Mouse (Mus musculus) CH12F3 (cell line): ENCODE results near the gene Ceacam18.

Experiments
- in situ Hi-C: fragments of 300-500 bp; cut with MboI; formaldehyde crosslinking; loops from 2 replicates; pipeline ENCODE4 v1.14.3; 2020; ENCODE audit warnings: low sequenced_read_pairs

Ceacam18 gene

DNA sequence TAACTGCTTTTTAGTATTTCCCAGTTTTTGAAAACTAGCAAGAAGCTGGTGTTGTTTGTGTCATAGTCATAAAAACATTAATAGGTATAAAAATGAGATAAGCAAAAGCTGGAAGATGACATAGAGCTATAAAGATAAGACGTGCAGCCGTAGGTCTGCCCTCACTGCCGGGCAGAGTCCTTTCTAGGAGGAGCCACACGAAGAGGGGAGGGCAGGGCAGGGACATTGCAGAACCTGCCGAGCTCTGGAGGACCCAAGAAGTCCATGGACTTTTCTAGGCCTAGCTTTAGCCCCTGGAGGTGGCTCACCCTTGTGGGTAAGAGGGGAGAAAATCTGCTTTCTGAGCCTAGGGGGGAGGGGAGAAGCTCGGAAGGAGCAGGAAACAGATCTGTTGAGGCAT, at the start of gene Ceacam18:
Gene Ceacam18 (plus strand): TSS at position 208 of the 400 bp plus-strand sequence.
- in situ Hi-C loops = no loop called here

DNA sequence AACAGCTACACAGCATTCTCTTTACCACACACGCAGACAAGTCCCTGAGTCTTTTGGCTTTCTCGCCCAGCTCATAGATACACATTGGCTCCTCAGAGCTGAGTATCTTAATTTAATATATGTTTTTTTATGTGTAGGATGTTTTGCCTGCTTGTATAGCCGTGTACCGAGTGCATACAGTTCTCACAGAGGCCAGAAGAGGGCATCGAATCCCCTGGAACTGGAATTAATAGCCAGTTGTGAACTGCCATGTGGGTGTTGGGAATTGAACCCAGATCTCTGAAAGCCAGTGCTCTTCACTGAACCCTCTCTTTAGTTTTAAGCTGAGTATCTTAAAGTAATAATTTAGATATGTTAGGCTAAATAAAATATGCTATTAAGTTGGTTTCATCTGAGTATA, 49.7 kb upstream of the Ceacam18 start:
- in situ Hi-C loops = no loop called here

DNA sequence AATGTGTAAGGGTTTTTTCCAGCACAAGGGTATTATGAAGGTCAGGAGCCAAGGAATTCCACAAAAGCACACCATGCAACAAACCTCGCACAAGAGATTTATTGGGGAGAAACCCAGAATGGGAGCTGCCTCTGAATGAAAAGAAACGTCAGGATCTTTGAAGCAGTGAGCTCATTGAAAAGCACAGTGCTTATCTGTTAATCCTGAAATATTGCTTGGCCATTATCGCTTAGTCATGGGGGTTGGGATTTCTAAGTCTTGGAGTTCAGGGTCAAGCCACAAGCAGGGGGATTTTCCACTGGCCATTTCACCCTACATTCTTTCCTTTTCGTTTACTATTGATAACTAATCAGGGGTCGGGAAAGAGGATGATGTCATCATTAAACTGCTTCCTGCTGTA, 32.6 kb upstream of the Ceacam18 start:
- in situ Hi-C loops = no loop called here

DNA sequence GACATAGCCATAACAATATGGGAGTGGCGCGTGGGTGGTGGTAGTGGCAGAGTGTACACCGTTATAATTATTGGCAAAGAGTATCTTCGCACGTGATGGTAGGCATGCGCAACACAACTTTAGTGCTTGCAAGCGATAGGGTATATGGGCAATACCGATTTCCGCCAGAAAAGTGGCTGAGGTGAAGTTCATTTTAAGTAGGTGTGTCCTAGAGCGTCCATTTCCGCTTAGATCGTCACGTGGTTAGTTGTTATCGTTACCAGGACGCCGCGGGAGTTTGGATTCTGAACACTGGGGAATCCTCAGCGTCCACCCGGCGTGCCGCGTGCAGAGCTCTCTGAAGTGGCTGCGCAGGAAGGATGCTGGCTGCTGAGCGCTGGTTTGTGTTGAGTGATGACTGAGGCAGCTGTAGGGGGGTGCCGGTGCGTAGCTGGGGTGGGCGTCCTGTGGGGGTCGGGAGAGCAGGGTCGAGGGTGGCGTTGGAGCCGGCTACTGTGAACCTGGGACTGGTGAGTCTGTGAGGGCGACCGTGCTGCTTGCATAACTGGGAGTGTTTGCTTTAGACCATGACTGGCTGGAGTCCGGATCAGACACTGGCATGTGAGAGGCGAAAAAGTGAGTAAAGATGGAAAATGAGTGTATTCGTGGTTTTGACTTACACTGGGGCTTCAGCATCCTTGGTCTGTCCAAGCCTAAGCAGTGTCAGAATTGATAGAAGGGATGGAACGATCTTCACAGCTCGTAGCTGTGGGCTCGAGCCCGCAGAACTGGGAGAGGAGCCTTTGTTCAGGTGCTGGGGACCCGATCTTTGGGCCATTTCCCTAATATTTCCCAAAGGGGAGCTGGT, 27.4 kb upstream of the Ceacam18 start, which contains the start of gene Zfp819:
Gene Zfp819 (plus strand): TSS at position 274 of the 847 bp plus-strand sequence.
- in situ Hi-C loops = no loop called here

DNA sequence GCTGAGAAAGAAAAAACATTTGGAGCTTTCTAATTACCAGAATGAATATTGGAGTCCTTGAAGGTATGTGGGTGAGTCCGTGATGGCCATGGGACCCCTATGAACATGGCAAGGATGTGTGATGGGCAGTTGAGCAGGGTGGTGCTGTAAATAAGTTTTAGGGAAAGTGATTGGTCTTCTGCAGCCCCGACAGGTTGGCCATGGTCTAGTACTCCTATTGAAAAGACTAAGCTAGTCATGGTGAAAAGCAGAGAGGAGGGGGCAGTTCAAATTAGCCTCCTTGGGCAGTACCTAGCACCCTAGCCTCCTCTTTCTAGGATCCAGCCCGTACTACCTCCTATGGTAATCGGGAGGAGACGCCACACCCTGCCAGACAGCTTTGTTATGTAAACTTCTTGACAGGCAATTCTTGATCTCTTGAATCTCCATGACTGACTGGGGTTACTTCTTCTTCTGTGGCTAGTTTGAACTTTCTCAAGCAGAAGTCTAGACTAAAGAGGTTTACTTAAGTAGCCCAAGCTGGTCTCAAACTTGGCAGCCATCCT, 26.7 kb upstream of the Ceacam18 start:
- in situ Hi-C loops = no loop called here

DNA sequence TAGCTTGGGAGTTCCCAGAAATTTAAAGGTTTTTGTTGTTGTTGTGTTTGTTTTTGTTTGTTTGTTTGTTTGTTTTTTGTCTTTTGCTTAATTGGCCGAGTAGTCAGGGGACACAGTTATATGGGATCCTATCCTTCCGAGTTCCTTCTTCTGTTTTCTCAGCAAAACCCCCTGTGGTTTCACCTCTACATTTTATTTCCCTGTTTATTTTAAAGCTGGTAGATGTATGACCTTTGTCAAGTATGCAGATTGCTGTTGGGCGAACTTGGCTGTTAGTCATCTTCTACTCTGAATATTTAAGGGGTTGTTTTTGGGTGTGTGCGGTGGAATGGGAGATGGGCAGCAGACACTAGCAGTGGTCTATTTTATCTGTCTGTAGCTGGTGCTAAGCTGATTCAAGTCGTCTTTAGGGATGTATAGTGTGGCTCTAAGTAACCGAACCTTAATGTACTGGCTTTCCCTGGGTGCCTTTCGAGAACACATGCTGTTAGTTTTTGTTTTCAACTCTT, 26.1 kb upstream of the Ceacam18 start:
- in situ Hi-C loops = no loop called here

DNA sequence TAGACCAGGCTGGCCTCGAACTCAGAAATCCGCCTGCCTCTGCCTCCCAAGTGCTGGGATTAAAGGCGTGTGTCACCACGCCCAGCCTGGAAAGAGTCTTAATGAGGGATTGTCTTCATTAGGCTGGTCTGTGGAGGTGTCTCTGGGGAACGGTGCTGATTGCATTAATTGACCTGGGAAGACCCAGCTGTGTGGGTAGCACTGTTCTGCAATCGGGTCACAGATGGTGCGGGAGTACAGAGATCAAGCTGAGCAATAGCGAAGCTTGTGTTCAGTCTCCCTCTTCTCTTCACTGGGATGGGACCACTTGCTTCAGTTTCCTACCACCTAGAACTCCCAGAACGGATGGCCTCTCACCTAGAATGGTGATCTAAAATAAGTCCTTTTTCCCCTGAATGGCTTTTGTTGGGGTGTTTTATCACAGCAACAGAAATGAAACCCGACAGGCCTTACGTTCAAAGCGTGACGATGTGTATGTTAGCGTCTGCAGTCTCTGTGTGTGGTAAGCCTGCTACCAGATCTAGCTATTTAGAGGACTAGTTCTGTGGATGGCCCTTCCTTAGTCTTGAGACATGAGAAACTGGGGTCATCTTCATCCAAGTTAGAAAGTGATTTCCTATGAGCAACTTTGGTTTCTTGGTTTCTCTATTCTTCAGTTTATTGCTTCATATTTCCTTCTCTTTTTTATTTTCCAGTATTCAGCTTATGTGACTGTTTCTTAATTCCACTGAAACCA, 20.5 kb upstream of the Ceacam18 start:
- in situ Hi-C loops = no loop called here

DNA sequence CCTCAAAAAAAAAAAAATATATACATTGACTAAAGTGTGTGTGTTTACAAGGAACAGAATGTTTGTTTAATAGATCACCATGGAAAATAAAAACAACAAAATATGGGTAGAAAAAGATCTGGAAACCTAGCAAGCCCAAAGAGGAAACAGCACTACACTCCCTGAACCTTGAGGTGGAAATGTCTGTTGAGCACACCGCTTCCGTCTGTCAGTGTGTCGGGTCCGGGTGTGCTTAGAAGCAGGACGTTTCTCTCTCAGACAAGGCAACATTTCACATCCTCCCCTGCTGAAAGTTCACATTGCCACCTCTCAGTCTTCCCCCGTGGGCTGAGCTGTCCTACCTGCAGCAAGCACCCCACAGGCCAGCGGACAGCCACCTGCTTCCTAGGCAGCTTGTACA, 11.6 kb upstream of the Ceacam18 start:
- in situ Hi-C loops = no loop called here

DNA sequence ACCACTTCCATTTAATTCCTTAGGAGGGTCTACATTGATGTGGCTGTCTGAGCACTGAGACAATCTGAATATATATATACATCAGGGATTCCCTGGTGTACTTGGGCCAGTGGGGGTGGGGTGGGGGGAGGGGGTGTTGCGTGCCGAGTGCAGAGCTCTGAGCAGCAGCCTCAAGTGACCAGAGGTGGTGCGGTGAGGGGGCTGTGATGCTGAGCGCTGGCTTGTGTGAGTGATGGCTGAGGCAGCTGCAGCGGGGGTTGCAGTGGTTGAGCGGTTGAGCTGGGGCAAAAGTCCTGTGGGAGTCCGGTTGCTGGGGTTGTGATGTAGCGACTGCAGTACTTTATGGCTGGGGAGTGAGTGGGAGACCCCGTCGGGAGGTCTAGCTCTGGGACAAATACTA, 10.7 kb upstream of the Ceacam18 start:
- in situ Hi-C loops = no loop called here

DNA sequence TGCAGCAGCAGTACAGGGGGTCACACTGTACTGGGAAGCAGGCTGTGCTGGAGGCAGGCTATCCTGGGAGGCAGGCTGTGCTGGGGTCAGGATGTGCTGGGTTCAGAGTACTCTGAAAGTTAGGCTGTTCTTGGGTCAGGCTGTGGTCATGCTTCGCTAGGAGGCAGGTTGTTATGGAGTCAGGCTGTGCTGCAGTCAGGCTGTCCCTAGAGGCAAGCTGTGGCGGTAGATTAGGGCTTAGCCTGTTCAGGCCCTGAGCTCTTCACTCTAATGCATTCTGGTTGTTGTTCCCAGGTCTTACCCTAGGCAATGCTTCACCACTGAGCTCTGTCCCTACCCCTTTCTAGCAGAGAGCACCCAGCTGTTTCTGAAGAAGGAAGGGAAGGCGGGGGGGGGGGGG, 9.4 kb upstream of the Ceacam18 start:
- in situ Hi-C loops = no loop called here

DNA sequence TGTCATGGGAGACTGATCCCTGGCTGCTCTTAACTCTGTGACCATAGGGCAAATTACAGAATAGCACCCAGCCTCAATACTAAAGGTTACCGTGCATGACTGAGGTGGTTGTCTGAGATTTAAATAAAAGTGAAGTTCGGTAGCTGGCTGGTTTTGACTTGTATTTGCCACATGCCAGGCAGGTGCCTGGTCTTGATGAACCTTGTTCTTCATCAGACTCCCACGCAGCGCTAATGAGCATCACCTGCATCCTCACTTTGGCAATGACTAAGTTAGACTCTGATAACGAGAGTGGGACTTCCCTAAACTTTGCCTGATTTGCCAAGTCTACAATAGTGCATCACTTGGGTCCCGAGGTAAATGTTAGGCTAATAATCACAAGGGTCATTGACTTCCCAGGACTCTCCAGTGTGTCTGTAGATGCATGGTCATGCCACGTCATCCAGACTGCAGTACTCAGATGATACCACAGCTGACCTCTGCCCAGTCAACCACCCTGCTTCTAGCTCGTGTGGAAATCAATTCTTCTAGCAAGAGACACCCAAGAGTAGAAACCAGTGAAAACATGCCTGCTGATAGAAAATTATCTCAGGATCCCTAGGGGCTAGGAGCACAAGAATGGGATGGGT, 8.6 kb upstream of the Ceacam18 start:
- in situ Hi-C loops = no loop called here

DNA sequence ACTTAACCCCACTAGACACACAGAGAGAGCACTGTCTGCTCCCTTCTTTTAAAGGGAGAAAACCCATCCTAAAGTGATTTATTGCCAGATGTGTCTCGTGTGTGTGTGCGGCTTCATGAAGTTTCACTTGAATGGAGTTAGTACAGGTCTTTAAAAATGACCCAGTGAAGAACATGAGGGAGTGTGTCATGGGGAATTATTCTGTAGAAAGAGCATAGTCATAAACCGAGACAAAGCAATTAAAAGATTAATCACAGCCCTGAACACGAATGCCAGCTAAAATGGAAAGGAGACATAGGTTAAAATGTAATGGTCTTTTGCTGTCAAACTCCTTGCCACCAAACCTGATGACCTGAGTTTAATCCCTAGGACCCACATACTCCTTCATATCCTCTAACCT, 567 bp upstream of the Ceacam18 start:
- in situ Hi-C loops = no loop called here

DNA sequence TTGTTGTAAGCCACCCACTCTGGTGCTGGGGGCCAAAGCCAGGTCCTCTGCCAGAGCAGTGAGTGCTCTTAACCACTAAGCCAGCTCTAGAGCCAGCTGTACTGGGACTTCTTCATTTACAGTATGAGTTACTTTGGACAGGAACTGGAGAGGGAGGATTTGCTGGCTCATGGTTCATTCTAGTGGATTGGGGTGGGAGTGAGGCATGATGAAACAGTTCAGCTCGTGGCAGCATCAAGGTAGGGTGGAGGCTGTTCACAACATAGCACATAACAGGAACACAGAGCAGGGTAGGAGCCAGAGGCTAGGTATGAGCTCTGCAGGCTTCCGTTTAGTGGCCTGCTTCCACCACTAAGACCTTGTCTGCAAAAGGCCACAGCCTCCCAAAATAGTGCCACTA, 1.7 kb downstream of the Ceacam18 start:
- in situ Hi-C loops = no loop called here

DNA sequence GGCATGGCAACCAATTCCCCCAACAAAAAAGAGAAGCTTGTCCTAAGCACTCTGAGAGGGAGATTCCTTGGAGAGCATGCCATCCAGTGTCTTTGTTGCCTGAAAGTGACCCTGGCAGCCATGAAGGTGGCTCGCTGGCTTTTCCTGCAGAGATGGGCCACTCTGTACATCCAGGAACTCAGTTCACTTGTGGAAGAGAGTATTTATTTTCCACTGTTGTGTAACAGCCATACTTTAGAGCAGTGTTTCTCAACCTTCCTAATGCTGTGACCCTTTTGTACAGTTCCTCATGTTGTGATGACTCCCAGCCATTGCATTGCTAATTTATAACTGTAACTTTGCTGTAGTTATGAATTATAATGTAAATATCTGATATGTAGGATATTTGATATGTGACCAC, 2.6 kb downstream of the Ceacam18 start:
- in situ Hi-C loops = no loop called here

DNA sequence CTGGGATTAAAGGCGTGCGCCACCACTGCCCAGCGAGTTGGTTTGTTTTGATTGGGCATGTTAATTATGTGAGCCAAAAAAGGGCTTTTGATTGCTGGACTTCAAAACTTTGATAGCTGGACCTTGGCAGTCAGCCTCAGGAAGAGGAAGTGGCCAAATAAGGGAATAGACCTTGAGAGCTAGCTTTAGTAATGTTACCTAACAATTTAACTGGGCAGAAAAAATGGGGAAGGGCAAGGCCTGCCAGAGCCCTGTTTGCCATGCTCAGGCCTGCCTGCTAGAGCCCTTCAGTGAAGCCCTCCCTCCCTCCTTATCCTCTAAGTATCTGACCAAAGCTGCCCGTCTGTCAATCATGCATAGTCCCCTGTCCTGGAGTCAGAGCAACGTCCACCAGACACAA, 8.1 kb downstream of the Ceacam18 start:
- in situ Hi-C loops = no loop called here

DNA sequence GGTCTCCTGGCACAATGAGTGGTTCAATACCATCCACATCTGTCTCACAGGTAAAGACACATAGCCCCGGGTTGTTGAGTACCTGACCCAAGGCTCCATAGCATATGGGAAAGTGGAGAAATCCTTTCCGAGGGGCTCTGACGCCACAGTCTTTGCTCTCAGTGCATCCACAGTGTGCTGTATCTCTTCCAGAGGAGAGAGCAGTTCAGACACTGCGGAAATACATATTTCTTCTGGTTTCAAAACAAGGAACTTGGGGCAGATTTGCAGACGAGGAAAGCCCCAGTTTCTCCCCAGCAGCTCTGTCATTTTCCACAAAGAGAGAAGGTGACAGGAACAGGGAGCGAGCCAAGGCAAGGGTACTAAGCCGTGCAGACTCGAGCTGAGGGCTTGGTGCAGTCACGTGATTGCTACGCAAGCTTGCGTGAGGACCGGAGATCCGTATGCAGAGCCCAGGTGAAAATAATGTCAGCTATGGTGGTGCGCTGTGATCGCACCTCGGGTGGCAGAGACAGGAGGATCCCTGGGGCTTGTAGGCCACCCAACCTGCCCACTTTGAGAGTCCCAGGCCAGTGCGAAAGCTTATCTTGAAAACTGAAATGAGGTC, 8.6 kb downstream of the Ceacam18 start:
- in situ Hi-C loops = no loop called here

DNA sequence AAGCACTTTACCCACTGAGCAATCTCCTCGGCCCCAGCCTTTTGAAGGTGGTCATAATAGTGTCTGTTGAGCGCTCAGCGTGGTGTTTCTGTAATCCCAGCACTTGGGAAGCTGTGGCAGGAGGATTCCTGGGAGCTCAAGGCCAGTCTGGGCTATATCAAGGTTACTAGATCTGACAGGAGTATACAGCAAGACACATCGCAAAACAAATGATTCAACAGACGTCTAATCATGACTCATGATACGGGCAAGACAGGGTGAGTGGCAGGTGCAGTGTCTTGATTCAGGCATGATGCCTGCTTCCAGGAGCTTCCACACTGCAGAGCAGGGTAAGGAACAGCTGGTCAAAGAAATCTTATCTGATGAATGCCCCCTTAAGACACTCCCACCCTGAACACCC, 18.2 kb downstream of the Ceacam18 start:
- in situ Hi-C loops = no loop called here

DNA sequence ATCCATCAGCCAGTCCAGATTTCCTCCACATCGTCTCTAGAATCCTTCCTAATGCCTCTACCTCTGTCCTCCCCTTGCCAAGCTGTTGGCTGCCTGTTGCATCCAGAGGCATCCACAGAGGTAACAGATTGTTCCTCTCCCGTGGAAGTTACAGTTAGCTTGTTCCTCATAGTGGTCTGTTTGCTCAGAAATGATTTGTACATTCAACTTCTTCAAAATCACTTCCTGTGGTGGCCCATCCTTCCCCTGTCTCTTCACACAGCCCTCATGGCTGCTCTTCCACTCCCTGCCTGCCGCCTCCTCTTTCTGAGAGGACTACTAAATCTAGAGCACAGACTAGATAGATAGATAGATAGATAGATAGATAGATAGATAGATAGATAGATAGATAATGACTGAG, 20.0 kb downstream of the Ceacam18 start:
- in situ Hi-C loops = no loop called here

DNA sequence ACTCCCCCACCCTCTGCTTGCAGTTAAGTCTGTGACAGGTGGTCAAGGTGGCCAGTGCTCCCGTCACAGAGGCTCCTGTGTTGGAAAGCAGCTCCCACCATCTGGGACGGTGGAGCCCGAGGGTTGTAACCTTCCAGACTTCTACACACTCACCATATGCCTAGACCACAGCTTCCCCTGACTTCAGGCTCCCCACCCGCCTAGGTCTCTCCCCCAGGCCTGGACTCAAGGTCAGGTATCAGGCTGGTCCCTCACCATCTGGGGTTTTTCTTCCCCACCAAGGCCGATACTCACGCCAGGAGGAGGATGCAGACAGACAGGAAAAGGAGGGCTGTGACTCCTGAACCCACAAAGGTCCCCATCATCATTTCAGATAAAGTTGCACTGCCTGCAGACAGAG, 21.7 kb downstream of the Ceacam18 start:
- in situ Hi-C loops = no loop called here

DNA sequence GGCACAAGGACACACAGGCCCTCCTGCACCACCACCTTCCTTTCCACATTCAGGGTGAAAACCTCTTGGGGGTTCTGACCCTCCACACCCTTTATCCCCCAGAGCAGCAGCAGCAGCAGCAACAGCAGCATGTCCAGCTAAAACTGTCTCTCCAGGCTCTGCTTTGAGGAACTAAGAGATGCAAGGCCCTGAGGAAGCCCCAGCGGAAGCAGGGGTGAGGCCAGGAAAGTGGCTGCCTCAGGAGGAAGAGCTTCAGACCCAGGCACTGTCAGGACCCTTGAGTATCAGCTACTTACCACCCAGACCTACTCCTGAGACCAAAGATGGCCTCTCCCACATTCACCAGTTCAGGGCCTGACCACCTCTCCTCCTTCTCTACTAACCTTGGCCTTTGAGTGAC, 25.5 kb downstream of the Ceacam18 start, which contains the start of gene Siglece:
Gene Siglece (minus strand): TSS at position 160 of the 400 bp plus-strand sequence.
- in situ Hi-C loops = no loop called here

DNA sequence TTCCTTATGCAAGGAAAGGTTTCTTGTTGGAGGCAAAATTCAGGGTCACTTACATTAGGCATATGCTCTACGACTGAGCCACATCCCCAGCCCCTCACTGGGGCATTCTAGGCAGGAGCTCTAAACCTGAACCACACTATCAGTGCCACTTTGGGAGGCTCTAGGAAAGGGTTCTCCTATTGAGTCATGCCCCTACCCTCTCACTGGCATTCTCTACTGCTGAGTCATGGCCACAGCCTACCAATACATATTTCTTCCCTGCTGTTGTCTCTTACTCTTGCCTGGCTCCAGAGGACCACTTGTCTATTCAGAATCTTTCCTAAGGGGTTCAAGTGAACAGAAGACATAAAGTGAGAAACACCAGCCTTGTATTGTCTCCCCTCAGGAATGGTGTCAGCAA, 28.3 kb downstream of the Ceacam18 start:
- in situ Hi-C loops = no loop called here
